Mouse (Mus musculus) retina, postnatal 7 days (tissue): ENCODE measurements around the gene Iqgap3.

Experiments
- DNase-seq: peaks from one replicate; pipeline ENCODE4 v3.0.0-alpha.2; 2012; ENCODE audit warnings: low read depth, low spot score

The Iqgap3 gene

GRCm38 (mm10) chr3:88149510-88149974 lies 67.8 kb downstream of the Iqgap3 start:
- DNase-seq, result no peak

- DNase-seq, result no peak
Measured at GRCm38 (mm10) chr3:88150061-88150998, 68.6 kb downstream of the Iqgap3 start.

DNA sequence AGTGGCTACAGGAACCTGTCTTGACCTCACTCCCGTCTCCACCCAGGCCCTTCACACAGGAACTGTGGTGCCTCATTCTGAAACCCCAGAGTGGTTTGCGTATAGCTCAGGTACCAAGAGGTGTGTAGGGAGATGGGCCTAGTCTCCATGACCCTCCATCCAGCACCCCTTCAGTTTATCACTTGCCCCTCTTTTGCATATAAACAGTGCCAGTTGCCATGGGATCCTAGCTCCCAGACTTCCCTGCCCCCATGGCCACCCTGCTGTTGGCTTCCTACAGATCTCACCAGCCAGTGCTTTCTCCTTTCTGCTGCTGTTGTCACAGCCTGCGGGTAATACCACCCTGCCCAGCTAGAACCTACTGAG lies 69.2 kb downstream of the Iqgap3 start:
- no peak for DNase-seq

DNA sequence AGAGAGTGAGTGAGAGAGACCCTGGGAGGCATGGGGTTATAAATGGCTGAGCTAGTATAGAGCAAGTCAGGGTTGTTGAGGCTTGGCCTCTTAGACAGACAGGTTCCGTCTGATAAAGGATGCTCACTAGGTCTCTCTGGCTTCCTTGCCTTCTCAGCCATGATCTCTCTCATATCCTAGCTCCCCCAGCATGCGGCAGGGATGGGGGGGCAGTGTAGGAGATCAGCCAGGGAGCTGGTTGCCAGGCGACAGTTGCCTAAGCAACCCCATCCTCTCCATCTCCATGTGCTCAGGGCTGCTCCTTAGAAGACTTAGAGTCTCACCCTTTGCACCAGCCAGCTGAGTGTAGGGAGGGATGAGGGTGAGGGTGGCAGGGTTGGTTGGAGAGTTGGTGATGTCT lies 70.3 kb downstream of the Iqgap3 start:
- no peak for DNase-seq

GRCm38 (mm10) chr3:88153290-88154011 lies 71.7 kb downstream of the Iqgap3 start:
- DNase-seq, result no peak

DNA sequence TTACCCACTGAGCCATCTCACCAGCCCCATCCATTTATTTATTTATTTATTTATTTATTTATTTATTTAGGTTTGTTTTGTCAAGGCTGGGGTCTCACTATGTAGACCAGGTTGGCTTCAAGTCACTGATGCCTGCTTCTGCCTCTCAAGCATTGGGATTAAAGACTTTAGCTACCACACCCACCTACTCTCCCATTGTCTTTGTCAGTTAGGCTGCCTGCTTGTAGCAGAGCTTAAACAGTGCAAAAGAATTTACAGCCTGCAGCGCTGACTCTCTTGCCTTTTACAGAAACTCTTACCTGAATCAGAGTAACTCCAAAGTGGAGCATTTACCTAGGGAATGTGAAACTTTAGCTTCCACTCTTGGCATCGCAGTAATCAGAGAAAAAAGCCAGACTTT lies 72.5 kb downstream of the Iqgap3 start:
- DNase-seq, result no peak

DNA sequence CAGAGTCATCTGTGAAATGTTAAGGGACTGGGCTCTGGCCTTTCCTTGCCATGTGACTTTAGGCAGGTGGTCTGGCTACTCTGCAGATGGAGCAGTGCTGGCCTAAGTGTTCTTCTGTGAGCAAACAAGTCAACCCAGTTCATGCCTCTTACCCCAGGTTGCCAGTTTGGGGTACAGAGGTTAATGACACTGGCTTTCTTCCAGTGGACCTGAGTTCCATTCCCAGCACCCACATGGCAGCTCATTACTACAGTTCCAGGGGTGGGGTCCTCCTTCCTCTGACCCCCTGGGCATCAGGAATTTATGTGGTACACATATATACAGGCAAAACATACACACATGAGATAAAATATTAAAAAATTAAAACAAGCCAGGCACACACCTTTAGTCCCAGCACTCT lies 75.0 kb downstream of the Iqgap3 start:
- DNase-seq, result no peak

- DNase-seq, result no peak
Measured at GRCm38 (mm10) chr3:88157771-88158597, 76.2 kb downstream of the Iqgap3 start.

- DNase-seq, result no peak
Measured at GRCm38 (mm10) chr3:88158991-88159390, 77.2 kb downstream of the Iqgap3 start.

DNA sequence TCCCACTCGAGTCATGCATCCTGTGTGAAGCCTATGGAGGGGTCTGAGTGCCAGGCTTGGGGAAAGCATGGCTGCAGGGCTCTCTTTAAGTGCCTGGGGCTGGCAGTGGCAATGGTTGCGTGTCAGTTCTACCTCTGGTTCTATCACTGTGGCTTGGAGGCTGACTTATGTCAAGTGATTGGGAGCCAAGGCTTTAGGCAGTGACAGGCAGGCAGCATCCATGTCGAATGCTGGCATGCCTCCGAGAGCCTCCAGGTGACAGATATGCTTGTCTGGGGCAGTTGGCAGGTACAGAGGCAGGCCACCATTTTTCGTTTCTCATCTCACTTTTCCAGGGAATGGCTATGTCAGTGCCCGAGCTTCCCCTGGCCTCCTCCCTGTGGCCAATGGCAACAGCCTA lies 79.1 kb downstream of the Iqgap3 start:
- DNase-seq, result no peak

GRCm38 (mm10) chr3:88162259-88162658 lies 80.5 kb downstream of the Iqgap3 start:
- DNase-seq, result no peak

DNA sequence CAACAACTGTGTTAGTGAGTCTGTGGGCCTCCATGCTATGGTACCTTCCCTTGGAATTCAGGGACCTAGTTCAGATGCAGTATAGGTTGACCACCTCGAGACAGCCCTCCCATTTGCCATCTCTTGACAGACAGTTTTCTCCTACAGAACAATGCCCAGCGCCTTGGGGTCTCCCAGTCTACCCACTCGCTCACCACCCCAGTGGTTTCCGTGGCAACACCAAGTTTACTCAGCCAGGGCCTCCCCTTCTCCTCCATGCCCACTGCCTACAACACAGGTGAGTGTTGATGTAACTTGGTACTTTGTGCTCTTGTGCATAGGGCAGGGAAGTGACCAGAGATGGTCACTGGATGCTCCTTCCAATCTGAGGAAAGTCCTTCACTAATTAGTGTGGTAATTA lies 81.0 kb downstream of the Iqgap3 start:
- DNase-seq, result no peak

DNA sequence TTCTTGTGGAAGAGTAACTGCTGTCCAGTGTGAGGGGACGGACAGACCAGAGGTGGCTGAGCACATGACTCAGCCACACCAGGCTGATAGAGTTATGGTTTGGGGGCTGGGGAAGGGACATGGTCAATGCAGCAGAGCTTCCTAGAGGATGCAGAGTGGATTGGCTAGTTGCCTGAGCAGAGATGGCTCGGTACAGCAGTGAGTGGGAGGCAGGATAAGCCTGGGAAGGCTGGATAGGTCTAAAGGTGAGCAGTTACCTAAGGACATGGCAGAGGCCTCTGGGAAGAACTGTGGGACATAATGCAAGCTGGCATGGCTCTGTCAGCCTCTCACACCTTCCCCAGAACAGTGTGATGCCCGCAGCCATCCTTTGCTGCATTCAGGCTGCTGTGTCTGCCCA lies 82.1 kb downstream of the Iqgap3 start:
- no peak for DNase-seq

GRCm38 (mm10) chr3:88164263-88164662 lies 82.5 kb downstream of the Iqgap3 start:
- no peak for DNase-seq

DNA sequence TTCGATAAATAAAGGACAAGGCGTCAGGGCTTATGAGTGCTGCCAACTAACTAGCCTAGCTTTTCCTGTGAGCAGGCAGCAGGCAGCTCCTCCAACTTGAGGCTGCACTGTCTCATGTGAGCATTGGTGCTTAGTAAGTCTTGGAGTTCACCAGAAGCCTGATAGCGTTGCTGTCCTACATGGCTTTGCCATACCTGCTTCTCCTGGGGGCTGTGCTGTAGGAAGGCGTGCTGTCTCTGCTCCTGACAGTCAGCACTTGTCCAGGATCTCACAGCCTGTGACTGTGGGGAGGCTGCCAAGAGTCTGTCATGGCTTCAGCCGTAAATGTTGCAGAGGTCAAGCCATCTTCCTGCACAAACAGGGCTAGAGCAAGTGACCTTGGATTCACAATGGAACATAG lies 84.3 kb downstream of the Iqgap3 start:
- DNase-seq, result no peak

- DNase-seq, result no peak
Measured at GRCm38 (mm10) chr3:88170361-88170760, 88.6 kb downstream of the Iqgap3 start.
